Mouse (Mus musculus) small intestine, adult 2 months (tissue): ENCODE data around the gene Mkln1. TPM values are rescaled to one million over a fixed set of nuclear protein-coding genes. Genes with fewer than 3 reads are reported as not detected.

Experiments
- H3K27ac ChIP-seq: fragments of 200-500 bp; 2 replicates; pipeline ENCODE4 v1.5.1; 2012; ENCODE audit warnings: low read depth, low read length, control low read depth, inconsistent platforms; ENCODE audit not compliant: insufficient read depth
- H3K27me3 ChIP-seq: fragments of 200-500 bp; 2 replicates; pipeline ENCODE4 v1.6.1; 2012; ENCODE audit warnings: mild to moderate bottlenecking, moderate library complexity, low read length, inconsistent platforms; ENCODE audit not compliant: control insufficient read depth, insufficient read depth
- H3K36me3 ChIP-seq: fragments of 200-500 bp; 2 replicates; pipeline ENCODE4 v1.6.1; 2012; ENCODE audit warnings: mild to moderate bottlenecking, low read length, control low read depth, inconsistent platforms; ENCODE audit not compliant: control insufficient read depth, insufficient read depth
- H3K4me1 ChIP-seq: fragments of 200-500 bp; 2 replicates; pipeline ENCODE4 v1.6.1; 2012; ENCODE audit warnings: low read length, inconsistent platforms, mixed read lengths; ENCODE audit not compliant: control insufficient read depth, insufficient read depth, insufficient read length
- H3K4me3 ChIP-seq: fragments of 200-500 bp; 2 replicates; pipeline ENCODE4 v1.5.1; 2012; ENCODE audit warnings: low read depth, mild to moderate bottlenecking, control low read depth, inconsistent platforms, low read length, moderate library complexity
- CTCF ChIP-seq: fragments of 200-500 bp; IDR thresholded peaks from 2 replicates; pipeline ENCODE4 v1.5.1; 2012; ENCODE audit warnings: low read depth, mild to moderate bottlenecking, control low read depth, inconsistent platforms, low read length, moderate library complexity, mixed read lengths; ENCODE audit not compliant: insufficient replicate concordance, insufficient read length; ENCODE audit errors: extremely low read depth
- POLR2A ChIP-seq: fragments of 200-500 bp; IDR thresholded peaks from 2 replicates; pipeline ENCODE4 v1.6.1; 2012; ENCODE audit warnings: low read depth, mild to moderate bottlenecking, control low read depth, inconsistent platforms, low read length, moderate library complexity
- WGBS: fragments of 180-500 bp; shearing (Covaris S2); methylation state at CpG from one replicate; pipeline ENCODE4 v1.1.7; 2018; 5-methylcytosine and 5-hydroxymethylcytosine counted together
- polyA plus RNA-seq: library from polyadenylated mRNA; depleted of rRNA; stranded (reverse); fragments of >200 nt; gene quantifications from 2 replicates; pipeline ENCODE4 v1.2.3, GENCODE M21; 2012

Gene Mkln1
- polyA plus RNA-seq, 1 experiment, result 9.8 TPM

GRCm38 (mm10) chr6:31411017-31411416 lies 12.5 kb downstream of the Mkln1 start:
- H3K27me3 ChIP-seq, result no peaks in the 10 kb centered on the region
- H3K4me1 ChIP-seq, result peaks cover 7% of the 10 kb centered on the region; the same call in 1 of the 2 replicates
- no peak for TF ChIP-seq POLR2A
- no peak for TF ChIP-seq CTCF
- WGBS, result 65% methylated on average over 1 of the region's 1 CpGs
- H3K36me3 ChIP-seq, result 0 out of 2 replicates have a peak, but pooled peaks cover 2% of the 10 kb centered on the region
- no peak overlapping the region for H3K4me3 ChIP-seq
- no peak overlapping the region for H3K27ac ChIP-seq

GRCm38 (mm10) chr6:31412487-31412886 lies 14.0 kb downstream of the Mkln1 start:
- TF ChIP-seq POLR2A (no peak), CTCF (no peak)
- Histone ChIP-seq H3K27ac (no peak overlapping the region), H3K36me3 (0 out of 2 replicates have a peak, but pooled peaks cover 2% of the 10 kb centered on the region), H3K4me3 (no peak overlapping the region), H3K27me3 (no peaks in the 10 kb centered on the region), H3K4me1 (peaks cover 7% of the 10 kb centered on the region; the same call in 1 of the 2 replicates)

GRCm38 (mm10) chr6:31413556-31413955 lies 15.0 kb downstream of the Mkln1 start:
- no peak overlapping the region for H3K27ac ChIP-seq
- peaks cover 2% of the 10 kb centered on the region; the same call in 1 of the 2 replicates for H3K36me3 ChIP-seq
- peaks cover 5% of the 10 kb centered on the region; the same call in 1 of the 2 replicates for H3K4me1 ChIP-seq
- H3K27me3 ChIP-seq, result no peaks in the 10 kb centered on the region
- no peak overlapping the region for H3K4me3 ChIP-seq
- no peak for TF ChIP-seq CTCF
- TF ChIP-seq POLR2A, result no peak

- Histone ChIP-seq H3K36me3 (peaks cover 2% of the 10 kb centered on the region; the same call in 1 of the 2 replicates), H3K27me3 (no peaks in the 10 kb centered on the region), H3K27ac (no peak overlapping the region), H3K4me3 (no peak overlapping the region), H3K4me1 (peaks cover 3% of the 10 kb centered on the region; the same call in 1 of the 2 replicates)
- 47% methylated on average over 1 of the region's 1 CpGs for WGBS
- TF ChIP-seq POLR2A (no peak), CTCF (no peak)
These were observed 15.8 kb downstream of the Mkln1 start for GRCm38 (mm10) chr6:31414303-31414702.

- no peak for TF ChIP-seq CTCF
- TF ChIP-seq POLR2A, result no peak
- whole genome bisulfite sequencing, result 85% methylated on average over 3 of the region's 3 CpGs
- Histone ChIP-seq H3K36me3 (peaks cover 16% of the 10 kb centered on the region), H3K27me3 (no peaks in the 10 kb centered on the region), H3K4me1 (no peaks in the 10 kb centered on the region), H3K4me3 (no peak overlapping the region), H3K27ac (no peak overlapping the region)
These were observed 26.9 kb downstream of the Mkln1 start for GRCm38 (mm10) chr6:31425428-31425827.

- no peak overlapping the region for H3K4me3 ChIP-seq
- no peak for TF ChIP-seq POLR2A
- no peak for TF ChIP-seq CTCF
- peaks cover 19% of the 10 kb centered on the region for H3K36me3 ChIP-seq
- no peak overlapping the region for H3K27ac ChIP-seq
- WGBS, result 38% methylated on average over 2 of the region's 2 CpGs
- no peaks in the 10 kb centered on the region for H3K27me3 ChIP-seq
- H3K4me1 ChIP-seq, result no peaks in the 10 kb centered on the region
These were observed 38.7 kb downstream of the Mkln1 start for GRCm38 (mm10) chr6:31437264-31437663.

GRCm38 (mm10) chr6:31445258-31445657 lies 46.7 kb downstream of the Mkln1 start:
- 83% methylated on average over 1 of the region's 1 CpGs for WGBS
- H3K36me3 ChIP-seq, result peaks cover 21% of the 10 kb centered on the region
- H3K27me3 ChIP-seq, result no peaks in the 10 kb centered on the region
- no peak for TF ChIP-seq CTCF
- no peak overlapping the region for H3K4me3 ChIP-seq
- no peak overlapping the region for H3K27ac ChIP-seq
- H3K4me1 ChIP-seq, result no peaks in the 10 kb centered on the region

- Histone ChIP-seq H3K36me3 (peaks cover 21% of the 10 kb centered on the region), H3K4me1 (no peaks in the 10 kb centered on the region), H3K27me3 (no peaks in the 10 kb centered on the region), H3K27ac (no peak overlapping the region), H3K4me3 (no peak overlapping the region)
- TF ChIP-seq CTCF (no peak), POLR2A (no peak)
These were observed 55.2 kb downstream of the Mkln1 start for GRCm38 (mm10) chr6:31453735-31454134.
